Mouse (Mus musculus): ENCODE data around the gene Smarcb1.
A peak's percentile ranks its signal among the peaks of the same experiment; 100 is the strongest.
"Not testable (repeated sequence)": the region's sequence is repeated elsewhere in the genome, so short reads cannot be mapped to it uniquely, and the experiment has no call there.

The Smarcb1 gene

GRCm38 (mm10) chr10:75889406-75890153 is 31.8 kb downstream of the Smarcb1 start:
- no peak for DNase-seq (ENCODE audit: extremely low read depth, low read depth)

- DNase-seq (ENCODE audit: extremely low read depth, low read depth) = not testable (repeated sequence)
Measured at GRCm38 (mm10) chr10:75887504-75887903, 33.9 kb downstream of the Smarcb1 start.

GRCm38 (mm10) chr10:75884742-75885141 is 36.7 kb downstream of the Smarcb1 start:
- DNase-seq (ENCODE audit: extremely low read depth, low read depth) = no peak

GRCm38 (mm10) chr10:75883232-75883552 is 38.2 kb downstream of the Smarcb1 start:
- no peak for DNase-seq (ENCODE audit: extremely low read depth, low read depth)

- DNase-seq (ENCODE audit: extremely low read depth, low read depth) = no peak
Measured at GRCm38 (mm10) chr10:75882433-75883231, 38.8 kb downstream of the Smarcb1 start.

GRCm38 (mm10) chr10:75881578-75882432 is 39.6 kb downstream of the Smarcb1 start:
- DNase-seq (ENCODE audit: extremely low read depth, low read depth) = no peak

- no peak for DNase-seq (ENCODE audit: extremely low read depth, low read depth)
Measured at GRCm38 (mm10) chr10:75880771-75881577, 40.4 kb downstream of the Smarcb1 start.

- no peak for DNase-seq (ENCODE audit: extremely low read depth, low read depth)
Measured at GRCm38 (mm10) chr10:75880351-75880750, 41.1 kb downstream of the Smarcb1 start.

GRCm38 (mm10) chr10:75878836-75879235 is 42.6 kb downstream of the Smarcb1 start:
- DNase-seq (ENCODE audit: extremely low read depth, low read depth) = no peak

- no peak for DNase-seq (ENCODE audit: extremely low read depth, low read depth)
Measured at GRCm38 (mm10) chr10:75873543-75874170, 47.8 kb downstream of the Smarcb1 start.

GRCm38 (mm10) chr10:75872915-75873542 is 48.4 kb downstream of the Smarcb1 start:
- DNase-seq (ENCODE audit: extremely low read depth, low read depth) = peak; percentile 82

GRCm38 (mm10) chr10:75872025-75872914 is 49.1 kb downstream of the Smarcb1 start:
- DNase-seq (ENCODE audit: extremely low read depth, low read depth) = peak; percentile 19

GRCm38 (mm10) chr10:75861587-75861986 is 59.8 kb downstream of the Smarcb1 start:
- DNase-seq (ENCODE audit: extremely low read depth, low read depth) = no peak

GRCm38 (mm10) chr10:75860746-75861145 is 60.7 kb downstream of the Smarcb1 start:
- DNase-seq (ENCODE audit: extremely low read depth, low read depth) = peak; percentile 36

- DNase-seq (ENCODE audit: extremely low read depth, low read depth) = peak; percentile 87
Measured at GRCm38 (mm10) chr10:75859786-75860470, 61.5 kb downstream of the Smarcb1 start, which contains the start of gene Mif. Mif (minus strand) TSS chr10:75860240.

- no peak for DNase-seq (ENCODE audit: extremely low read depth, low read depth)
Measured at GRCm38 (mm10) chr10:75859107-75859746, 62.2 kb downstream of the Smarcb1 start.

- DNase-seq (ENCODE audit: extremely low read depth, low read depth) = no peak
Measured at GRCm38 (mm10) chr10:75857598-75857997, 63.8 kb downstream of the Smarcb1 start.

- DNase-seq (ENCODE audit: extremely low read depth, low read depth) = no peak
Measured at GRCm38 (mm10) chr10:75856976-75857375, 64.4 kb downstream of the Smarcb1 start.
